Mouse (Mus musculus) monocyte, adult 2 months (primary cell): Measurements from ENCODE around the gene Pigo.

ENCODE experiments used
- DNase-seq, 2 experiments: peaks; one replicate each; pipeline ENCODE4 v3.0.0; 2022; ENCODE audit warnings: low spot score in 2 of 2, low read depth in 1 of 2

Gene Pigo

GRCm38 (mm10) chr4:43025084-43025960 is at the start of gene Pigo:
Gene Pigo (minus strand): TSS chr4:43025819.
- DNase-seq: peak; percentile 80 to 86

GRCm38 (mm10) chr4:43074923-43075322 is 49.3 kb upstream of the Pigo start:
- DNase-seq: no peak

- no peak for DNase-seq
Observed at GRCm38 (mm10) chr4:43065471-43065870, 39.9 kb upstream of the Pigo start.

- no peak for DNase-seq
Observed at GRCm38 (mm10) chr4:43060286-43060685, 34.7 kb upstream of the Pigo start.

GRCm38 (mm10) chr4:43059697-43060096 is 34.1 kb upstream of the Pigo start:
- DNase-seq: no peak

GRCm38 (mm10) chr4:43058753-43059654 is 33.4 kb upstream of the Pigo start, which contains the start of gene Unc13b:
Gene Unc13b (plus strand): TSS chr4:43058953.
- DNase-seq: no peak

GRCm38 (mm10) chr4:43058392-43058752 is 32.8 kb upstream of the Pigo start:
- no peak for DNase-seq

- no peak for DNase-seq
Observed at GRCm38 (mm10) chr4:43057654-43058053, 32.0 kb upstream of the Pigo start.

- DNase-seq: no peak
Observed at GRCm38 (mm10) chr4:43052627-43053026, 27.0 kb upstream of the Pigo start.

- DNase-seq: no peak
Observed at GRCm38 (mm10) chr4:43047231-43047630, 21.6 kb upstream of the Pigo start.

GRCm38 (mm10) chr4:43046607-43047006 is 21.0 kb upstream of the Pigo start:
- no peak for DNase-seq

GRCm38 (mm10) chr4:43045659-43046302 is 20.2 kb upstream of the Pigo start, which contains the start of gene Fam214b:
Gene Fam214b (minus strand): TSS chr4:43046220.
- peak; percentile 84 to 91 for DNase-seq

GRCm38 (mm10) chr4:43045285-43045658 is 19.7 kb upstream of the Pigo start:
- DNase-seq: no peak

GRCm38 (mm10) chr4:43044673-43045072 is 19.1 kb upstream of the Pigo start:
- DNase-seq: peak; percentile 68 to 73

- DNase-seq: peak in 1 of 2 experiments; percentile 71
Observed at GRCm38 (mm10) chr4:43043644-43044357, 18.2 kb upstream of the Pigo start.

GRCm38 (mm10) chr4:43040881-43041547 is 15.4 kb upstream of the Pigo start:
- no peak for DNase-seq

GRCm38 (mm10) chr4:43040114-43040572 is 14.5 kb upstream of the Pigo start:
- peak; percentile 89 to 92 for DNase-seq

- DNase-seq: no peak
Observed at GRCm38 (mm10) chr4:43039609-43040008, 14.0 kb upstream of the Pigo start.

- DNase-seq: no peak
Observed at GRCm38 (mm10) chr4:43038567-43039495, 13.2 kb upstream of the Pigo start.
